Mouse (Mus musculus): ENCODE measurements around the gene Sstr2. TPM values are rescaled to one million over a fixed set of nuclear protein-coding genes. Genes with fewer than 3 reads are reported as not detected.
A peak's percentile ranks its signal among the peaks of the same experiment; 100 is the strongest.

Gene Sstr2
- total RNA-seq, 2 experiments from 2014 or later = 32.9 to 35.8 TPM

DNA sequence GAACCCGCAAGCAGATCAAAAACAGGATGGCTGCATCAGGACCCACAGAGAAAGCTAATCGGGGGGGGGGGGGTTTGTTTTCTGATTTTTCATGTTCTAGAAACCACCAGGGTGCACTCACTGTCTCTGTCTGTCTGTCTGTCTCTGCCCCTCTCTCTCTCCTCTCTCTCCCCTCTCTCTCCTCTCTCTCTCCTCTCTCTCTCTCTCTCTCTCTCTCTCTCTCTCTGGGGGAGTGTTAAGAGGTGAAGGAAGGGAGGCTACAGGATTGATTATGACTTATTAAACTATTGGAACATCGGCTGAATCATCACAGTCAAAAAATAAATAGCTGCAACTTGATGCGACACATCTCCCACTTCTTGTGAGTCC lies 855 bp upstream of the Sstr2 start:
- no peak for DNase-seq (ENCODE audit: low spot score in 2 of 2)

DNA sequence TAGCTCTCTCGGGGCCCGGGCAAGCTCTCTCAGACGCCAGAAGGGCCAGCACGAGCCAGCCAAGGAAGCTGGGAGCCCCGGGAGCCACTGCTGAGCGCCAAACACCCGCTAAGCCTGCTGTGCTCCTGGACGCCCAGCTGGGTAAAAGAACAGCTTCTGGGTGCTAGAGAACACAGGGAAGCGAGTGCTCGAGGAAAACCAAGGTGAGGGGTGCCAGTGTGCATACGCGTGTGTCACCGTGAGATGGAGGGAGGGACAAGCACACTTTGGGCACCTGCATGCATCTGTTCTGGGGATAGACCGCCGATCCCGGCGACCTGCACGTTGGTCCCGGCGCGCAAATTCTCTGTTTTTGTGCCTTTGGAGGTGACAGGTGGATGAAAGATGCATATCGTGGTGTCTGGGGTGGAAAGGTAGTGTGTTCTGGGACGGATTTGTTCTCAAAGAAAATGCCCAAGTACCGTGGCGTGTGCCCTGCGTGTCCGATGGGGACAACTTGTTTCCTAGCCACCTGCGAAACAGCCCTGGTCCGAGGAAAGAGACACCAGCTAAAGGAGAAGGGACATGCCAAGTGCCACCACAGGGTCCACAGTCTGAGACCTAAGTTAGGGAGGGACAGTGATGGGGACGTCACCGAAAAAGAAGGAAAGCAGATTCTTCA lies 408 bp downstream of the Sstr2 start:
- DNase-seq (ENCODE audit: low spot score in 2 of 2) = no peak

DNA sequence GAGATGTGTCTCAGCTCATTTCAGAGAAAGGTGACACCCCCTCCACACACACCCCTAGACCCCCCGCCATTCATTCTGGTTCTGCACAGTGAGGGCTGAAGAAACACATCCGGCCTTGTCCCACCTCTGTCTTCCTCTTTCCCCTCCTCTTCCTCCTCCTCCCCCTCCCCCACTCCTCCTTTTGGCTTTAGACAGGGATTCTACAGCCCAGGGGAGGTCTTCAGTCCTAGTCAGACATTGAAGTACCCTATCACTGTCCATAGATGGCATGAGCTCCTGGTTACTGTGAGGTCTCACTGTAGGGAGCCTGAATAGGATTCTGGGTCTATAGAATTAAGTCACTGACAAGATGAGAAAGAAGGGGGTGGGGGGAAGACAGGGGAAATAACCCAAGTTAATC lies 1.9 kb downstream of the Sstr2 start:
- no peak for DNase-seq (ENCODE audit: low spot score in 2 of 2)

DNA sequence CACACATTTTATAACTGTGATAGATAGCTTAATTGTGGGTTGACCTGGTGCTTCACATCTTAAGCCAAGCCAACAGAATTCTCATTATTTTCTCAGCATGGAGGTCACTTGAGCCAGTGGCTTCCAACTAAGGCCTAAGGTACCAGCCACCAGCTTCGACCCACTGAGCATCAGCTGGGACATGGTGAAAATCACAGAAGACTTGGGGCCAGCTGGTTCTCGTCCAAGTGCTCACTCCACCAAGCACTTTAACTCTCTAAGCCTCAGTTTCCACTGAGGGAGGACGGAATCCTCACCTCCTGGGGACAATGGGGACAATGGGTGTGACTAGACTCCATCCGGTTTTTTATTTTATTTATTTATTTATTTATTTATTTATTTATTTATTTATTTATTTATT lies 2.9 kb downstream of the Sstr2 start:
- no peak for DNase-seq (ENCODE audit: low spot score in 2 of 2)

DNA sequence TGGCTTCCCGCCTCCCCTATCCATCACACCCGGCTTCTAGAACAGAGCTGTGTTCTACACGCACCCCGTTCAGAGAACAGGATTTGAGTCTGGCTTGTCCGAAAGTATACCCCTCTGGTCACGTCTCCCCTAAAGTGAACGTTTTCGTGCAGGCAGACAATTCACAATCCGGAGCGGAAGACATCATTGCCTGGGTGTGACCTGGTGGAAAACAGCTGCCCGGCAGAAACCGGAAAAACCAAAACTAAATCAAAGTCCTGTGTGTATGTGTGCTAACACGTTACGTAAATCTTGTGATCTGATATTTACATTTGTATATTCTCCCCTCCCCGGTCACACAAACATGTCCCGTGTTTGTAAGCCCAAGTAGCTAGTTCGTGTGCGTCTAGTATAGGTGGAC lies 6.3 kb downstream of the Sstr2 start:
- DNase-seq (ENCODE audit: low spot score in 2 of 2) = no peak

DNA sequence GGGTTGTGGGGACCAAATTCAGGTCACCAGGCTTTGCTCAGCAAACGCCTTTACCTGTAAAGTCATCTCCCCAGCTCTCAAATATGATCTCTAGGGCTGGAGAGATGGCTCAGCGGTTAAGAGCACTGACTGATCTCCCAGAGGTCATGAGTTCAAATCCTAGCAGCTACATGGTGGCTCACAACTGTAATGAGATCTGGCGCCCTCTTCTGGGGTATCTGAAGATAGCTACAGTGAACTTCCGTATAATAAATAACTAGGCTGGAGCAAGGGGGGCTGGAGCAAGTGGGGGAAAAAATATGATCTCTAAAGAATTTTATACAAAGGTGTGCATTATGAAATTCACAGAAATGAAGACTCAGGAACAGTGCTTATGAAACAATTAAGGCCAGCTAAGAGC lies 8.6 kb downstream of the Sstr2 start:
- no peak for DNase-seq (ENCODE audit: low spot score in 2 of 2)

DNA sequence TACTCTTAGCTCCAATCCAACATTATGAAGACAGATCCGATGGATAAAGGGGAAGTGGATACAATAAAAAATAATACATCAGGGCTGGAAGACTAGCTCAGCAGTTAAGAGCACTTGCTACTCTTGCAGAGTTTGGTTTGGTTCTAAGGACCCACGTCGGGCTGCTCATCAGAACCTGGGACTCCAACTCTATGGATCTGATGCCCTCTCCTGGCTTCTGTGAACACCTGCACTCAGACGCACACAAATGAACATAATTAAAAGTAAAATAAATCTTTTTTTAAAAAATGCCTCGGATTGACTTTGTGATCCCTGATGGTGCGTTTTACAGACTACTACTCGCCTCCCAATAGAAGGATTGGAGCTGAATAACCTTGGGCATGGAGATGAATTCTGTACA lies 11.5 kb downstream of the Sstr2 start:
- no peak for DNase-seq (ENCODE audit: low spot score in 2 of 2)

DNA sequence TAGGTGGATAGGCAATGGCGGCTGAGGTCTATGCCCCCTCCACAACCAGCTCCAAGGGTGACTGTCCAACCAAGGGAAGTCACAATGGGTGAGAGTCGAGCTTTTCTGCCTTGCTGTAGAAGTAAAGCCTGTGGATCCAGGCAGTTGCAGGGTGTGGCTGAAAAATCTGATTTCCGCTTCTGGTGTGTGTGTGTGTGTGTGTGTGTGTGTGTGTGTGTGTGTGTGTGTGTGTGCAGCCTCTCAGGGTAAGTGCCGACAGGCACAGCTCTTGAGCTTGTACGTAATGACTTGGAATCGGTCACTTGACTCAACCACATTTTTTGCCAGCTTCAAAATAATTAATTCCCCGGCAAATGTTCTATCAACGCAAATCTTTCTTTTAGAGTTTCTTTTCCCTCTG lies 12.2 kb downstream of the Sstr2 start:
- no peak for DNase-seq (ENCODE audit: low spot score in 2 of 2)

- DNase-seq (ENCODE audit: low spot score in 2 of 2) = no peak
Measured at GRCm38 (mm10) chr11:113631862-113632261, 12.7 kb downstream of the Sstr2 start.

GRCm38 (mm10) chr11:113632303-113632702 lies 13.2 kb downstream of the Sstr2 start:
- no peak for DNase-seq (ENCODE audit: low spot score in 2 of 2)

DNA sequence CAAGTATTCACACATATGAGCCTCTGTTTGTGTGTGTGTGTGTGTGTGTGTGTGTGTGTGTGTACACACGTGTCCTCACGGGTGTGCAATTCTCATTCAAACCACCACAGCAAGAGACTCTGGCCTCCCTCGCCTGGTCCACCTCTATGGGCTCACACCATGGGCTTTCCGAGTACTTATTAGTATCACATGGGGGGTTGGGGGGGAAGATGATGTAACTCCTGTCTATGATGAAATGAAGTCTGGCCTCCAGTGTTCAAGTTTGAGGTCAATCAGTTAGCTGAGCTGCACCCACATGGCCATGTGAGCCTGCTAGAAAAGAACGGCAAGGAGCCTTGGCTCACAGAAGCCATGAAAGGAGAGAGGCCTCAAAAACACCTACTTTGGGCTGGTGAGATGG lies 14.3 kb downstream of the Sstr2 start:
- DNase-seq (ENCODE audit: low spot score in 2 of 2) = no peak

- peak in 1 of 2 experiments; percentile 73 for DNase-seq (ENCODE audit: low spot score in 2 of 2)
Measured at GRCm38 (mm10) chr11:113634699-113635121, 15.6 kb downstream of the Sstr2 start.

DNA sequence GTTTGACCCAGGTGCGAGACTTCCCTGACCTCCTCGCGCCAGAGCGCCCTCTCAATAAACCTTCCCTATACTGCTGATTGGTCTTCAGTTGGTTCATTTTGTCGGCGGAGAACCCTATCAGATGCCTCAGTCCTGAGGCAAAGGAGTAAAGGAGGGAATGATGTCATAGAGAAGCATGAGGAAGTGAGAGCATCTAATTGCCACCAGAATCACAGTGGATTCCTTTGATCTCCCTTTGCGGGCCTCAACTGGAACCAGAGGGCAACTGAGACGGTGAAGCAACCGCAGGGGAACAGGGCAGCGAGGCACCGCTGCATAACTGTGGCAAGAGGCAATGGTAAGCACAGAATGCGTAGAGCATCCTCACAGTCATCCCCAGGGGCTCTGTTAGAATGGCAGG lies 19.5 kb downstream of the Sstr2 start:
- DNase-seq (ENCODE audit: low spot score in 2 of 2) = no peak

DNA sequence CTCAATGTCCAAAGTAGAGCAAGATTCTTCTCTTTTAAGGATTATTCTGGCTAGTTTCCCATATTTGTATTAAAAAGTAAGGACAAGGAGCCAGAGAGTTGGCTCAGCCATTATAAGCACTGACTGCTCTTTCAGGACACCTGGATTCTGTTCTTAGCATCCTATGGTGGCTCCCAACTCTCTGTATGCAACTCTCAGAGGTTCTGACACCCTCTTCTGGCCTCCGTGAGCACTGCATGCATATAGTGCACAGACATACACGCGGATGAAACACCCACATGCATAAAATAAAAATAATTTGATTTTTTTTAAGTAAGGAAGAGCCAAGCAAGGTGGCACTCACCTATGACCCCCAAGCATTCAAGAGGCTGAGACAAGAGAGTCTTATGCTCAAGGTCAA lies 26.0 kb downstream of the Sstr2 start:
- DNase-seq (ENCODE audit: low spot score in 2 of 2) = no peak

DNA sequence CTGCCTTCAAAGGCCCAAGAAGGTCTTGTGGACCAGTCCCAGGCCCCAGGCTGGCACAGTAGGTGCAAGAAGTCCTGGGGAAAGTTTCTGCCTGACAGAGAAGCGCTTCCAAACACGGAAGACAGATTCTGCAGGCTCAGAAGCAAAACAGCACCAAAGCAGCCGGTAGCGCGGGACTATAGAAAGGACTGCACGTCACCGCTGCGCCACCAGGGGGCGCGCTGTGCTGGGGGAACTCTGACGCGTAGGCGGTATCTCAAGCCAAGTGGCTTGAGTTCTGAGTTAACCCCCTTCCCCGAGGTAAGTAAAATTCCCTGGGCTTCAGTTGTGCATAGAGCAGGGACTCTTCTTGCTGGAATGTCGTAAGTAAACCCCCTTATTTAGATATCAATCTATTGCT lies 29.0 kb downstream of the Sstr2 start:
- DNase-seq (ENCODE audit: low spot score in 2 of 2) = peak; percentile 80 to 82

- no peak for DNase-seq (ENCODE audit: low spot score in 2 of 2)
Measured at GRCm38 (mm10) chr11:113648690-113649352, 29.7 kb downstream of the Sstr2 start, which contains the start of gene Cog1. TSS of gene Cog1 (plus strand) at chr11:113649169.

- peak; percentile 58 to 65 for DNase-seq (ENCODE audit: low spot score in 2 of 2)
Measured at GRCm38 (mm10) chr11:113649353-113650210, 30.4 kb downstream of the Sstr2 start, which contains the start of gene Slc39a11. TSS of gene Slc39a11 (minus strand) at chr11:113650079.

GRCm38 (mm10) chr11:113651206-113651906 lies 32.2 kb downstream of the Sstr2 start:
- no peak for DNase-seq (ENCODE audit: low spot score in 2 of 2)

DNA sequence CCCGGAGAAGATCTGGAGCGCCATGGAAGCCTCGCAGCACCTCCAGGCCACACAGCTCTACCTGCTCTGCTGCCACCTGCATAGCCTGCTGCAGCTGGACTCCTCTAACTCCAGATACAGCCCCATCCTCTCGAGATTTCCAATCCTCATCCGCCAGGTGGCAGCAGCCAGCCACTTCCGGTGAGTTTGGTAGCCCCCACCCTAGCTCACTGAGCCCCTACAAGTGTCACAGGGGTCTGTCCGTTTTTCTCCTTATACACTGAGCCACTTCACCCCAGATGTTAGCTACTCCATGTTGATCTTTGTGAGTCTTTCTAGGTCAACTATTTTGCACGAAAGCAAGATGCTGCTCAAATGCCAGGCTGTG lies 32.7 kb downstream of the Sstr2 start:
- peak in 1 of 2 experiments; percentile 49 for DNase-seq (ENCODE audit: low spot score in 2 of 2)

DNA sequence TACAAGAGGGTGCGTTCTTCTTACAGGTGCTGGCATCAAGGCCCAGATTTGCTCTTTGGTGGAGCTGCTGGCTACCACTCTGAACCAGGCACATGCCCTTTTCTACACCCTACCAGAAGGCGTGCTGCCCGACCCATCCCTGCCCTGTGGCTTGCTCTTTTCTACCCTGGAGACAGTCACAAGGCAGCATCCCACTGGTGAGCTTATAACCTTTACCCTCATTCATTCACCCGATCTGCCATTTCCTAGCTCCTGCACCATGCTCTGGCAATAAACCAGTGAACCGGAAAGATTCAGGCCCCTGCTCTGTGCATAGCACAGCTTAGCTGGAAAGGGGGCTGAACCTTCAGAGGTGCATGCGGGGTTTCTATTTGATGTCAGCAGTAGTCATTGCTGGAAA lies 33.4 kb downstream of the Sstr2 start:
- no peak for DNase-seq (ENCODE audit: low spot score in 2 of 2)

DNA sequence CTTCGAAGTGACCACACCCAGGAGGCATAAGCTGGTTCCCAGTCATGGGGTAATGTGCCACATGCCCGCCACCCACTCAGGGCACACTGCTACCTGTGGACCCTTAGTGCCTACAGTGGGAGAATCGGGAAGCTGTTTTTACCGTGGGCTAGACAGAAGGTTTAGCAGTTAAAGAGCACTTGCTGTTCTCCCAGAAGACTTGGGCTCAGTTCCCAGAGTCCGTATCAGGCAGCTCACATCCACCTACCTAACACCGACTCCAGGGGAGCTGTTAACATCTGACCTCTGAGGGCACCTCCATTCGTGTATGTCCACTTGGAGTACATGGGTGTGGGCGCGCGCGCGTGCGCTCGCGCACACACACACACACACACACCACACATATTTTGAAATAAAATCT lies 35.0 kb downstream of the Sstr2 start:
- DNase-seq (ENCODE audit: low spot score in 2 of 2) = no peak

All from layer of hippocampus, postnatal 14 days (tissue).